Mouse (Mus musculus): Measurements from ENCODE around the gene Hoxb8. TPM values are rescaled to one million over a fixed set of nuclear protein-coding genes. Genes with fewer than 3 reads are reported as not detected.

The Hoxb8 gene
- polyA plus RNA-seq, 1 experiment from 2014 or later = 1.4 TPM

DNA sequence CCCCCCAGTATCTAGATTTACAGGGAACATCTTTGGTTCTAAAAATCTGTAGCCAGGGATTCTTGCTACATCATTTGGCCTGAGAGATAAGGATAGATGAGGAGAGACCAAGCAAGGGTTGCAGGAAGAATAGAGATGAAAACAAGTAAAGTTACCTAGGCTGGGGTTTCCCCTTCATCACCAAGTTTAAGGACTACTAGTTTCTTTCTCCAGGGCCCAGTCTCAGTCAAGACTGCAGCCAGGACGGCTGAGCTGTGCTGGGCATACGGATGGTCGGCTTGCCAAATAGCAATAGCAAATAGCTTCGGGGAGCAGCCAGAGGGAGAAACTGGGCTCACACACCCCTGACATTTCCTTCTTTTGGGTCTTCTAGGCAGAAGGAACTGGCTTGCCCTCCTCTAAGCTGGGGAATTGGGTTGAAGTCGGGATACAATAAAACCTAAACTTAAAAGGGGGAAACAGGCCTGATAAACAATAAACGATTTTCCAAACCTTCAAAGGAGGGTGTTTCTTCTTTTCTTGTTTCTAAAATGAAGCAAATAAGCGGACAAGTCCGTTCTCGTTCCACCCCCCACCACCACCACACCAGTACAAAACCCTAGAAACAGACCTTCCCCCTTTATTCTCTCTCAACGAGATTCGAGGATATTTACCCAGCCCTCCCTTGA is 16.4 kb downstream of the Hoxb8 start:
- 0 out of 2 replicates have a peak, but pooled peaks cover 4% of the 10 kb centered on the region for H3K4me1 ChIP-seq (ENCODE audit: insufficient read depth)
- no peaks in the 10 kb centered on the region for H3K36me3 ChIP-seq (ENCODE audit: insufficient read depth)
- H3K9ac ChIP-seq = no peak overlapping the region; the same call in 1 of the 2 replicates
- no peak for TF ChIP-seq CTCF (IDR thresholded peaks at IDR 0.05; ENCODE audit: low read depth)
- H3K4me2 ChIP-seq = peak overlapping the region; percentile 84
- DNase-seq = no peak
- no peak for ATAC-seq (ENCODE audit: insufficient read depth)
- H3K9me3 ChIP-seq (ENCODE audit: low read depth, low read length) = no peaks in the 10 kb centered on the region
- H3K27me3 ChIP-seq (ENCODE audit: insufficient read depth, low read length) = peaks cover 91% of the 10 kb centered on the region
- no peak overlapping the region for H3K4me3 ChIP-seq (ENCODE audit: low read depth, low read length)
- WGBS = 27% methylated on average over 11 of the region's 11 CpGs
- H3K27ac ChIP-seq (ENCODE audit: low read depth) = no peak overlapping the region

DNA sequence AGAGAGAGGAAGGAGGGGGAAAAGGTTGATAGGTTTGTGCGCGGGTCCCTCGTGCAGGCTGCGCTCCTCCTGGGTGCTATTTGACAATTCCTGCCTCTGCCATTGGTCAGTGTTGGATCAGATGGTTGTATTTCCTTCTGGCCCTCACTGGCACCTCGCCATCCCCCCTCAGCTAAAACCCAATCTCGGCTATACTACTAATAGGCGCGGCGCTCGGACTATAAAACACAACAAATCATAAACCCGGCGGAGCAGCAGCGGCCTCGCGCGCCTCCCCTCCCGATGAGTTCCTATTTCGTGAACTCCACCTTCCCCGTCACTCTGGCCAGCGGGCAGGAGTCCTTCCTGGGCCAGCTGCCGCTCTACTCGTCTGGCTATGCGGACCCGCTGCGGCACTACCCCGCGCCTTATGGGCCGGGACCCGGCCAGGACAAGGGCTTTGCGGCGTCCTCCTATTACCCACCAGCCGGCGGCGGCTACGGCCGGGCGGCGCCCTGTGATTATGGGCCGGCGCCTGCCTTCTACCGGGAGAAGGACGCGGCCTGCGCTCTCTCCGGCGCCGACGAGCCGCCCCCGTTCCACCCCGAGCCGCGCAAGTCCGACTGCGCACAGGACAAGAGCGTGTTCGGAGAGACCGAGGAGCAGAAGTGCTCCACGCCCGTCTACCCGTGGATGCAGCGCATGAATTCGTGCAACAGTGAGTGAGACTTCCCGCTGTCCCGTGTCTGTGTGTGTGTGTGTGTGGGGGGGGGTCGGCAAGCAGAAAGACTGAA is 17.4 kb downstream of the Hoxb8 start:
- peak overlapping the region; percentile 72 for H3K4me3 ChIP-seq (ENCODE audit: low read depth, low read length)
- under 1% methylated on average over 65 of the region's 66 CpGs for WGBS
- no peaks in the 10 kb centered on the region for H3K9me3 ChIP-seq (ENCODE audit: low read depth, low read length)
- H3K36me3 ChIP-seq (ENCODE audit: insufficient read depth) = no peaks in the 10 kb centered on the region
- TF ChIP-seq CTCF (IDR thresholded peaks at IDR 0.05; ENCODE audit: low read depth) = no peak
- peaks cover 90% of the 10 kb centered on the region for H3K27me3 ChIP-seq (ENCODE audit: insufficient read depth, low read length)
- H3K27ac ChIP-seq (ENCODE audit: low read depth) = peak overlapping the region; percentile 89
- peak; percentile 90 for DNase-seq
- H3K4me2 ChIP-seq = peak overlapping the region; percentile 84
- peak; percentile 39 for ATAC-seq (ENCODE audit: insufficient read depth)
- peak overlapping the region; percentile 84 for H3K9ac ChIP-seq
- 0 out of 2 replicates have a peak, but pooled peaks cover 4% of the 10 kb centered on the region for H3K4me1 ChIP-seq (ENCODE audit: insufficient read depth)

DNA sequence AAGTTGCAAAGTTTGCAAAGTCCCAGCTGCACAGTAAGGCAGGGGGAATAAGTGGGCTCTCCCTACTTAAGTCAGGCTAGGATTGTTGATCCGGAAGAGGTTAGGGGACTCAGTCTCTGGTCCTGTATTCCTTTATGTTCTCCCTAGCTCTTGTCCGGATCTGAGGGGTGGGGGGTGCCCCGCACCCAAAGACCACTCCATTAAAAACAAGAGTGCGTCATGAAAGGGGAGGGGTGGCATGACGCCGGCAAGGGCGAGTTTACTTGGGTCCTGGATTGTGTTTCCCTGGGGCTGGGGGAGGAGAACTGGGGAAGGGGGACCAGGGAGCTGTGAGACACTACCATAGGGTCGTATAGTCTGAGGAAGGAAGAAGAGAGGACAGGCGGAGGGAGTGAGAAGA is 18.1 kb downstream of the Hoxb8 start:
- H3K9ac ChIP-seq = peak overlapping the region; percentile 84
- H3K9me3 ChIP-seq (ENCODE audit: low read depth, low read length) = no peaks in the 10 kb centered on the region
- ATAC-seq (ENCODE audit: insufficient read depth) (no peak), DNase-seq (peak; percentile 53)
- peaks cover 2% of the 10 kb centered on the region; the same call in 1 of the 2 replicates for H3K36me3 ChIP-seq (ENCODE audit: insufficient read depth)
- peaks cover 87% of the 10 kb centered on the region for H3K27me3 ChIP-seq (ENCODE audit: insufficient read depth, low read length)
- H3K27ac ChIP-seq (ENCODE audit: low read depth) = peak overlapping the region; percentile 89
- H3K4me2 ChIP-seq = peak overlapping the region; percentile 84
- WGBS = 3% methylated on average over 9 of the region's 9 CpGs
- TF ChIP-seq CTCF (IDR thresholded peaks at IDR 0.05; ENCODE audit: low read depth) = no peak
- H3K4me1 ChIP-seq (ENCODE audit: insufficient read depth) = 0 out of 2 replicates have a peak, but pooled peaks cover under 1% of the 10 kb centered on the region
- peak overlapping the region; percentile 72 for H3K4me3 ChIP-seq (ENCODE audit: low read depth, low read length)

DNA sequence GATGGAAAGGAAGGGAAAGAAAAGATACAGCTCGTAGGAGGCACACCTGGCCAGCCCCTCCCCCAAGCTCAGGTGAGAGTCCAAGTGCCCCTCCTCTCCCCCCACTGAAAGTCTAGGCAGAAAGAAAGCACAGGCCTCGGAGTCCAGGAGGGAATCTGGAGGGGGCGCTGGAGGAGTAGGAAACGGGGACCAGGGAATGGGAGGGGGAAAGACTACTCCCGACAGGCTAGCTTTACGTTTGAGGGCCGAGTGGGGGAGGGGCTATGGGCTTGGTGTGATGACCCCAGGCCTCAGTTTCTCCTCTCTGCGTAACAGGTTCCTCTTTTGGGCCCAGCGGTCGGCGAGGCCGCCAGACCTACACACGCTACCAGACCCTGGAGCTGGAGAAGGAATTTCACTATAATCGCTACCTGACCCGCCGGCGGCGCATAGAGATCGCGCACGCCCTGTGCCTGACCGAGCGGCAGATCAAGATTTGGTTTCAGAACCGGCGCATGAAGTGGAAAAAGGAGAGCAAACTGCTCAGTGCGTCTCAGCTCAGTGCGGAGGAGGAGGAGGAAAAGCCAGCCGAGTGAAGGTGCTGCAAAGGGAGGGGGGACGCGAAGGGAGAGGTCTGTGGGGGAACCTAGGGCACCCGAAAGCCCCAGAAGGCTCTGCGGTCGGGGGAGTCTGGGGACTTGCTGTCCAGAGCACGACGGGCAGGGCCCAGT is 18.8 kb downstream of the Hoxb8 start:
- Histone ChIP-seq H3K9me3 (ENCODE audit: low read depth, low read length) (no peaks in the 10 kb centered on the region), H3K9ac (peak overlapping the region; percentile 84), H3K4me2 (peak overlapping the region; percentile 84), H3K27me3 (ENCODE audit: insufficient read depth, low read length) (peaks cover 86% of the 10 kb centered on the region), H3K36me3 (ENCODE audit: insufficient read depth) (peaks cover 7% of the 10 kb centered on the region), H3K27ac (ENCODE audit: low read depth) (peak overlapping the region; percentile 89), H3K4me3 (ENCODE audit: low read depth, low read length) (peak overlapping the region; percentile 72), H3K4me1 (ENCODE audit: insufficient read depth) (no peaks in the 10 kb centered on the region)
- DNase-seq (peak; percentile 73), ATAC-seq (ENCODE audit: insufficient read depth) (no peak)
- 3% methylated on average over 35 of the region's 35 CpGs for WGBS
- TF ChIP-seq CTCF (IDR thresholded peaks at IDR 0.05; ENCODE audit: low read depth) = no peak

DNA sequence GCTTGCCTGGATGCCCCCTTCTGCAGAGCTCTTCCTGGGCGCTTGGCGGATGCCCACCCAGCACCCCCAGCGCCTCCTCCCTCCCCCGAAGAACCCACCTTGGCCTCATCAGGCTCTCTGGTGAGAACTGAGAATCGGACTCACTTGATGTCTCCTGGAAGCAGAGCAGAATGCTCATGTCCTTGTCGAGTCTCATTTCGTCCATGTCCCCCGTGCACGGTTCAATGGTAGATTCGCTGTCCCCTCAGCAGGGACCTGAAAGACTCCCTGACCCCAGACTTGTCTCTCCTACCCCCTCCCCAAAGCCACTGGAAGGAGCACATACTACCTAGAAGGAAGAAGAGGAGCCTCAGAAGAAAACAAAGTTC is 19.3 kb downstream of the Hoxb8 start:
- H3K27me3 ChIP-seq (ENCODE audit: insufficient read depth, low read length) = peaks cover 86% of the 10 kb centered on the region
- DNase-seq = peak; percentile 38
- no peak for TF ChIP-seq CTCF (IDR thresholded peaks at IDR 0.05; ENCODE audit: low read depth)
- no peaks in the 10 kb centered on the region for H3K4me1 ChIP-seq (ENCODE audit: insufficient read depth)
- H3K4me2 ChIP-seq = peak overlapping the region; percentile 84
- H3K36me3 ChIP-seq (ENCODE audit: insufficient read depth) = peaks cover 12% of the 10 kb centered on the region
- peak overlapping the region; percentile 89 for H3K27ac ChIP-seq (ENCODE audit: low read depth)
- 14% methylated on average over 9 of the region's 10 CpGs for WGBS
- H3K9ac ChIP-seq = peak overlapping the region; percentile 84
- H3K9me3 ChIP-seq (ENCODE audit: low read depth, low read length) = no peaks in the 10 kb centered on the region
- no peak for ATAC-seq (ENCODE audit: insufficient read depth)
- H3K4me3 ChIP-seq (ENCODE audit: low read depth, low read length) = peak overlapping the region; percentile 72

DNA sequence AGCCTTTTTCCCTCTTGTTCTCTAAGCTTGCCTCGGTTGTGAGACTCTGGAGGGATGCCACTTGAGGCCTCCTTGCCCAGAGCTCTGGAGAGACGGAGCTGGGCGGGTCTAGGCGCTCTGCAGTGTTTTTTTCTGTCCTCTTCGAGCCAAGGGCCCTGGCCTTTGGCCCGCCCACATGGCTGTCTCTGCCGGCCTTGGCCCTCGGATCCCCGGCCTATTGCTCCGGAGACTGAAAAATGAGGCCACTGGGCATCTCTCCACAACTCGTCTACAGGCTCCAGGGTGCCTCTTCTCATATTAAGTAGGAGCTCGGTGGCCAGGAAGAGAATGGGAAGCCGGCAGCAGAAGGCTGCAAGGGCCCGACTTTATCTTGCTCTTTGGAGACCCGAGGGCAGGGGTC is 20.1 kb downstream of the Hoxb8 start:
- Histone ChIP-seq H3K9ac (peak overlapping the region; percentile 56), H3K4me1 (ENCODE audit: insufficient read depth) (no peaks in the 10 kb centered on the region), H3K27ac (ENCODE audit: low read depth) (peak overlapping the region; percentile 89), H3K9me3 (ENCODE audit: low read depth, low read length) (no peaks in the 10 kb centered on the region), H3K4me3 (ENCODE audit: low read depth, low read length) (peak overlapping the region; percentile 72), H3K36me3 (ENCODE audit: insufficient read depth) (peaks cover 14% of the 10 kb centered on the region), H3K27me3 (ENCODE audit: insufficient read depth, low read length) (peaks cover 84% of the 10 kb centered on the region), H3K4me2 (peak overlapping the region; percentile 84)
- no peak for ATAC-seq (ENCODE audit: insufficient read depth)
- WGBS = 7% methylated on average over 15 of the region's 15 CpGs
- no peak for TF ChIP-seq CTCF (IDR thresholded peaks at IDR 0.05; ENCODE audit: low read depth)
- peak; percentile 78 for DNase-seq
